Mouse (Mus musculus) CH12.LX (cell line): ENCODE data around the gene AU015836. TPM values are rescaled to one million over a fixed set of nuclear protein-coding genes. Genes with fewer than 3 reads are reported as not detected.

Source experiments
- DNase-seq: peaks from one replicate; pipeline ENCODE4 v3.0.0-alpha.2; 2013; ENCODE audit errors: extremely low read depth
- H3K27ac ChIP-seq: 2 replicates; pipeline ENCODE4 v1.5.1; 2012; ENCODE audit warnings: low read depth, mild to moderate bottlenecking, control low read depth, moderate library complexity; ENCODE audit not compliant: insufficient read depth
- H3K27me3 ChIP-seq: replicated peaks from 2 replicates; pipeline ENCODE3; 2012; ENCODE audit warnings: inconsistent platforms
- H3K36me3 ChIP-seq, 2 experiments: replicated peaks in 1 of 2; 2 replicates each; pipeline versions ENCODE3 to v1.6.1; 2012; ENCODE audit warnings: inconsistent platforms in 1 of 2, low read length in 1 of 2, mild to moderate bottlenecking in 1 of 2, mixed read lengths in 1 of 2, moderate library complexity in 1 of 2; ENCODE audit not compliant: control insufficient read depth in 1 of 2, insufficient read depth in 1 of 2
- H3K4me1 ChIP-seq, 2 experiments: 2 replicates each; pipeline ENCODE4 v1.6.1; 2012; ENCODE audit warnings: inconsistent platforms in 1 of 2, moderate library complexity in 1 of 2; ENCODE audit not compliant: insufficient read depth in 2 of 2, control insufficient read depth in 1 of 2
- H3K4me2 ChIP-seq: 2 replicates; pipeline ENCODE4 v1.6.1; 2012; ENCODE audit warnings: low read depth, mild to moderate bottlenecking, control low read depth; ENCODE audit not compliant: poor library complexity, insufficient read depth, severe bottlenecking
- H3K4me3 ChIP-seq, 3 experiments: fragments of 150-350 bp in 1 of 3; sonication (generic) in 1 of 3; replicated peaks in 1 of 3; 2 replicates each; pipeline versions ENCODE3 to v1.5.1; 2011 to 2012; ENCODE audit warnings: low read depth in 2 of 3, low read length in 2 of 3, mild to moderate bottlenecking in 2 of 3, moderate library complexity in 2 of 3, control low read depth in 1 of 3, improper control_type of control experiment in 1 of 3, inconsistent platforms in 1 of 3, mixed read lengths in 1 of 3; ENCODE audit not compliant: poor library complexity in 1 of 3
- H3K79me2 ChIP-seq: replicated peaks from 2 replicates; pipeline ENCODE4 v1.6.1; 2012; ENCODE audit warnings: mild to moderate bottlenecking, moderate library complexity; ENCODE audit not compliant: control insufficient read depth, poor library complexity, insufficient read depth, severe bottlenecking; ENCODE audit errors: extremely low read depth
- H3K9ac ChIP-seq: 2 replicates; pipeline ENCODE4 v1.6.1; 2012; ENCODE audit warnings: low read depth, mild to moderate bottlenecking, control low read depth, moderate library complexity; ENCODE audit not compliant: insufficient read depth
- H3K9me3 ChIP-seq: replicated peaks from 2 replicates; pipeline ENCODE3; 2012; ENCODE audit warnings: low read length, inconsistent platforms, mixed read lengths
- E2F4 ChIP-seq: IDR thresholded peaks from 2 replicates; pipeline ENCODE4 v1.6.1; 2011; ENCODE audit warnings: low read depth, low read length, improper control_type of control experiment; ENCODE audit not compliant: insufficient replicate concordance
- ELF1 ChIP-seq: IDR thresholded peaks from 2 replicates; pipeline ENCODE4 v1.6.1; 2014; ENCODE audit warnings: low read depth, mild to moderate bottlenecking, inconsistent platforms, low read length, improper control_type of control experiment
- ETS1 ChIP-seq: conservative IDR thresholded peaks from 2 replicates; pipeline ENCODE4 v1.6.1; 2012; ENCODE audit warnings: low read depth, mild to moderate bottlenecking, inconsistent platforms, low read length, improper control_type of control experiment, moderate library complexity
- GABPA ChIP-seq: IDR thresholded peaks from 2 replicates; pipeline ENCODE4 v1.6.1; 2012; ENCODE audit warnings: low read depth, low read length, improper control_type of control experiment, inconsistent platforms; ENCODE audit not compliant: insufficient replicate concordance
- HCFC1 ChIP-seq: IDR thresholded peaks from 2 replicates; pipeline ENCODE4 v1.6.1; 2012; ENCODE audit warnings: low read depth, mild to moderate bottlenecking, inconsistent platforms, low read length, improper control_type of control experiment
- IRF4 ChIP-seq: IDR thresholded peaks from 2 replicates; pipeline ENCODE4 v1.6.1; 2014; ENCODE audit warnings: low read depth, mild to moderate bottlenecking, inconsistent platforms, low read length, improper control_type of control experiment
- JUN ChIP-seq: IDR thresholded peaks from 2 replicates; pipeline ENCODE4 v1.6.1; 2011; ENCODE audit warnings: low read depth, mild to moderate bottlenecking, low read length, improper control_type of control experiment, moderate library complexity; ENCODE audit not compliant: insufficient read depth
- KAT2A ChIP-seq: IDR thresholded peaks from 2 replicates; pipeline ENCODE4 v1.6.1; 2012; ENCODE audit warnings: low read length, improper control_type of control experiment, inconsistent platforms; ENCODE audit not compliant: insufficient replicate concordance
- MAFK ChIP-seq: IDR thresholded peaks from 2 replicates; pipeline ENCODE4 v1.6.1; 2011; ENCODE audit warnings: low read length, improper control_type of control experiment; ENCODE audit not compliant: insufficient replicate concordance
- MEF2A ChIP-seq: IDR thresholded peaks from 2 replicates; pipeline ENCODE4 v1.6.1; 2014; ENCODE audit warnings: low read depth, mild to moderate bottlenecking, inconsistent platforms, low read length, improper control_type of control experiment, borderline replicate concordance
- MXI1 ChIP-seq: IDR thresholded peaks from 2 replicates; pipeline ENCODE4 v1.6.1; 2011; ENCODE audit warnings: mild to moderate bottlenecking, low read depth, low read length, improper control_type of control experiment
- NRF1 ChIP-seq: IDR thresholded peaks from 2 replicates; pipeline ENCODE4 v1.6.1; 2014; ENCODE audit warnings: low read depth, mild to moderate bottlenecking, inconsistent platforms, low read length, improper control_type of control experiment, moderate library complexity
- POLR2A ChIP-seq: IDR thresholded peaks from 2 replicates; pipeline ENCODE4 v1.6.1; 2011; ENCODE audit warnings: low read depth, mild to moderate bottlenecking, improper control_type of control experiment, low read length
- POLR2AphosphoS2 ChIP-seq: IDR thresholded peaks from 2 replicates; pipeline ENCODE4 v1.6.1; 2011; ENCODE audit warnings: low read depth, low read length, improper control_type of control experiment
- SIN3A ChIP-seq: IDR thresholded peaks from 2 replicates; pipeline ENCODE4 v1.6.1; 2012; ENCODE audit warnings: low read length, improper control_type of control experiment, inconsistent platforms
- TCF12 ChIP-seq: IDR thresholded peaks from 2 replicates; pipeline ENCODE4 v1.6.1; 2014; ENCODE audit warnings: low read depth, mild to moderate bottlenecking, inconsistent platforms, low read length, improper control_type of control experiment
- USF1 ChIP-seq: IDR thresholded peaks from 2 replicates; pipeline ENCODE4 v1.6.1; 2014; ENCODE audit warnings: low read depth, mild to moderate bottlenecking, inconsistent platforms, low read length, improper control_type of control experiment
- USF2 ChIP-seq: conservative IDR thresholded peaks from 2 replicates; pipeline ENCODE4 v1.6.1; 2011; ENCODE audit warnings: low read depth, low read length, improper control_type of control experiment
- ZKSCAN1 ChIP-seq: IDR thresholded peaks from 2 replicates; pipeline ENCODE4 v1.6.1; 2012; ENCODE audit warnings: low read depth, inconsistent platforms, low read length, improper control_type of control experiment, borderline replicate concordance
- dilution Hi-C: fragments of 300-500 bp; cut with MboI; formaldehyde crosslinking; loops from 2 replicates; pipeline ENCODE4 v1.14.3; 2020; ENCODE audit warnings: low sequenced_read_pairs; ENCODE audit not compliant: extremely low pct_unique_long_range_greater_than_20kb, extremely low pct_ligation_motif_present
- in situ Hi-C: fragments of 300-500 bp; cut with MboI; formaldehyde crosslinking; loops from 3 replicates; pipeline ENCODE4 v1.14.3; 2019; ENCODE audit warnings: low sequenced_read_pairs, low pct_ligation_motif_present, low pct_unique_long_range_greater_than_20kb, mixed read lengths
- polyA plus RNA-seq: library from polyadenylated mRNA; unstranded; fragments of >175 nt; gene quantifications from 2 replicates; pipeline ENCODE4 v1.2.1, GENCODE M21; 2012; ENCODE audit warnings: low read depth; ENCODE audit not compliant: insufficient read length
- total RNA-seq, 2 experiments: library from RNA; depleted of rRNA; stranded (reverse); fragments of 300-350 nt in 1 of 2; fragments of >200 nt in 1 of 2; gene quantifications; 2 replicates each; pipeline ENCODE4 v1.2.3; 2012 to 2014

The AU015836 gene
- total RNA-seq (2012; rRNA removed) (not detected in 2 replicates), total RNA-seq (2014; rRNA removed) (not detected in 2 replicates), polyA plus RNA-seq (not detected in 2 replicates)

- DNase-seq, result no peak
- H3K27me3 ChIP-seq, result no peaks in the 10 kb centered on the region
- in situ Hi-C loops (no loop called here), dilution Hi-C loops (no loop called here)
- H3K9ac ChIP-seq, result no peak within 1 kb of the TSS
- no peak within 1 kb of the TSS for H3K4me3 ChIP-seq
- no peaks in the 10 kb centered on the region for H3K36me3 ChIP-seq
- H3K4me2 ChIP-seq, result no peak within 1 kb of the TSS
- H3K4me1 ChIP-seq, result no peaks in the 10 kb centered on the region
- TF ChIP-seq KAT2A, result no peak
- TF ChIP-seq POLR2AphosphoS2, result no peak
- H3K79me2 ChIP-seq, result no peaks in the 10 kb centered on the region
- no peak within 1 kb of the TSS for H3K27ac ChIP-seq
- H3K9me3 ChIP-seq, result no peaks in the 10 kb centered on the region
These were observed at the start of gene AU015836 for GRCm38 (mm10) chrX:93968444-93968843. Gene AU015836 (plus strand): TSS chrX:93968659.

GRCm38 (mm10) chrX:93919017-93919416 lies 49.4 kb upstream of the AU015836 start:
- Histone ChIP-seq H3K27ac (no peak overlapping the region), H3K9ac (no peak overlapping the region), H3K36me3 (no peaks in the 10 kb centered on the region), H3K79me2 (no peaks in the 10 kb centered on the region), H3K4me3 (no peak overlapping the region), H3K27me3 (no peaks in the 10 kb centered on the region), H3K4me1 (peaks cover 7 to 18% of the 10 kb centered on the region in 2 experiments), H3K4me2 (no peak overlapping the region), H3K9me3 (no peaks in the 10 kb centered on the region)
- dilution Hi-C loops, result no loop called here
- DNase-seq, result no peak
- TF ChIP-seq GABPA (no peak), ETS1 (no peak), USF2 (no peak), ZKSCAN1 (no peak), MAFK (no peak), MXI1 (no peak), MEF2A (no peak), JUN (no peak), TCF12 (no peak), POLR2AphosphoS2 (no peak), NRF1 (no peak), POLR2A (no peak), SIN3A (no peak), KAT2A (no peak), IRF4 (no peak), E2F4 (no peak), HCFC1 (no peak), USF1 (no peak), ELF1 (no peak)
- in situ Hi-C loops, result no loop called here
